Mouse (Mus musculus): ENCODE results near the gene Pde4a.

GRCm38 (mm10) chr9:21154787-21155186, 10.7 kb upstream of the Pde4a start:
- no peak for TF ChIP-seq EP300 (IDR thresholded peaks at IDR 0.05; ENCODE audit: insufficient read depth, low read depth, low read length)
- TF ChIP-seq CTCF (IDR thresholded peaks at IDR 0.05), result no peak
- no peak for TF ChIP-seq POLR2A (IDR thresholded peaks at IDR 0.05; ENCODE audit: insufficient read depth, low read depth, low read length)
